Mouse (Mus musculus): ENCODE results near the gene Naa80.

GRCm38 (mm10) chr9:107627387-107628255 lies 48.9 kb downstream of the Naa80 start:
- TF ChIP-seq POLR2A (IDR thresholded peaks at IDR 0.05; ENCODE audit: borderline replicate concordance, insufficient read depth, low read length) (no peak), CTCF (IDR thresholded peaks at IDR 0.05; ENCODE audit: borderline replicate concordance, insufficient read depth, low read depth, low read length) (no peak)
